Mouse (Mus musculus) right cerebral cortex, postnatal 14 days (tissue): Measurements from ENCODE around the gene Tsn.

Source experiments
- DNase-seq: peaks from one replicate; pipeline ENCODE4 v3.0.0; 2022

The Tsn gene

DNA sequence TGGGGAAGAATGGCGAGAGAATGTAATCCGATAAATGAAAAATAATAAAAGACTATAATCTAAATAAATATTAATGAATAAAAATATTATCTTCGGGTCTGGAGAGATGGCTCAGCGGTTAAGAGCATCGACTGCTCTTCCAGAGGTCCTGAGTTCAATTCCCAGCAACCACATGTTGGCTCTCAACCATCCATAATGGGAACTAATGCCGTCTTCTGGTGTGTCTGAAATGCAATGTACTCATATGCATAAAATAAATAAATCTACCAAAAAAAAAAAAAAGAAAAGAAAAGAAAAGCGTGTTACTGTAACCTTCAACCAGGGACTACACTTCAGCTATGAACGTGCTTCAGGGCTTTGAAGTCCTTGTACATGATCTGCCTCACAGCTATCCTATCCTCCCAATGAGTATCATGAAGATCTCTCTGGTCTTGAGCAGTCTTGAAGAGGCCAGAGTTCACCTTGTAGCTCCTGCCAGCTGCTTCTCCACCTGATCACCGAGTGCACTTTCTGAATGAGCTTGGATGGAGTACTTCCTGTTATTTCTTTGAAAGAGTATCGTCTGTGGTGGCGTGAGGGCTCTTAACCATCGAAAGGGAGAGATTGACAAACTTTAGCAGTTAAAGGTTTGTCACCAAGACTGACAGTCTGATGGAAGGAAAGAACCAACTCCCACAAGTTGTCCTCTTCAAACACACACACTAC is at the start of gene Tsn:
TSS of gene Tsn (minus strand) at position 118 of the 705 bp plus-strand sequence.
- no peak for DNase-seq

DNA sequence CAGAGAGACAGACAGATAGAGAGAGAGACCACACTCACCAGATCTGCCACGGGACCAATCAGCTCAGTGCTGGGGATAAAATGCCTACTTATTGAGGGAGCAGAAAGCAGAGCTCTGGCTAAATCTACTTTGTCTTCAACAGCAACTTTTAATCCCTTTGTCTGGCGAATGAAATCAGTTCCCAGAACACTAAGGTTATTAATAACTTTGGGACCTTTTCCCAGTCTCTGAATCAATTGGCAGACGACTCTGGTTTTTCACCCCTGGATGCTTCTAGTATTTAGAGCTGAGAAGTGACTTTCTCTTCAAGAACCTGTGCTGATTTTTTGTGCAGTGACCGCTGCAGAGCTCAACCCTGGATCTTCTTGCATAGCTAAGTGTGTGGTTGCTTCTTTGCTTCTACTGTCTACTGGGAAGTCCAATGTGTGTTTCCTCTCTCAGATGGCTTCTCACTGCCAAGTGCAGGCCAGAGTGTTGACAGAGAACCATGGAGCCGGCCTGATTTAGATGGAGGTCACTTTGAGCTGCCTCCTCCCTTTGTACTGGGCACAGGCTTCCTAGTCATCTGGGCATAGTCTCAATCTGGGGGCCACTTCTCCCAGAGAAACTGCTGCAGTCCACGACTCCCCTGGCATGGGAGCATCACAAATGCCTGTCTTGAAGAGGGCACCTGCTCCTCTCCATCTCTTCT is 47.7 kb upstream of the Tsn start:
- no peak for DNase-seq

DNA sequence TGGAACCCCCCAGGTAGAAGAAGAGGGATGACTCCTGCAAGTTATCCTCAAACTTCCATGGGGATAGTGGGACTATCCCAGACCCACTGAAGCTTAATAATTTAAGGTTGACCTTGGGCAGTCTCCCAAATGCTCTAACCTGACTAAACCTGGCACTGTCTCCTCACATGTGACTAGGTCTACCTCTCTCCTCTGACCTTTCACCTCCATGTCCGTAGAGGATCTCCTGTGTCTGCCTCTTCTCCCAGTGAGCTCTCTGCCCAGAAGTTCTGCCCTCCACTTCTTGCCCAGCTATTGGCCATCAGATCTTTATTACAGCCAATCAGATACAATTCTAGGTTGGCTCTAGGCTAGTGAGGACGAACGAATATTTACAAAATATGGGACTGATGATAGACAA is 38.4 kb upstream of the Tsn start:
- DNase-seq = no peak

DNA sequence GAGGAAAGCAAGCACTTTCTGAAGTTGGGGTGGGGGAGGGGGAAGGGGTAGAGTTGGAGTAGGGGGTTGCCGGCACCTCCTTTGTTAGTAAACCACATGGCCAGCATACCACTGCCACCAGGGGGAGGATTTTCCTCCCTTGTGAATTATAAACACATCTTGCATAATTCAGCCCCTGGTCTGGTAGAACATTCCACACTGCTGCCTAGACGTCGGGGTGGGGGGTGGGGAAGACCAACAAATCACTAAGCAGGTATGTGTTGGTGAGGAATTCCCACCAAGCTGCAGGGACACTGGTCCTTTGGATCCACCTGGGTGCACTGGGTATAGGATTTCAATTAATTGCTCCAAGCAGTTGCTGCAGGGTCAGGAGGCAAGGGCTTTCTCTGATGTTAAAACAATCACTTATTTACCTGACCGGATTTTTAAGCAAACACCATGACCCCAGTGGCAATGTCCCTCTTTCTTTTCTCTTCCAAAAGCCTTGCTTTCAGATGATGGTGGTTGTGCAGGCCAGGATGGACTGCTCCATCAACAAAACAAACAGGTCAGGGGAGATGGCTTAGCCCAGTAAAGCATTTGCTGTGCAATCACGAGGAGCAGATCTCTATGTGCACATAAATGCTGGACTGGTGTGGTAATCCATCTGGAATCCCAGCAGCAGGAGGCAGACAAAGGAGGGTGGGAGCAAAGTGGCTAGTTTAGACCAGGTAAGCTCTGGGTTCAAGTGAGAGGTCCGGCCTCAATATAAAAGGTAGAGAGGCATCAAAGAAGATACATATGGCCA is 32.3 kb upstream of the Tsn start:
- DNase-seq = no peak

DNA sequence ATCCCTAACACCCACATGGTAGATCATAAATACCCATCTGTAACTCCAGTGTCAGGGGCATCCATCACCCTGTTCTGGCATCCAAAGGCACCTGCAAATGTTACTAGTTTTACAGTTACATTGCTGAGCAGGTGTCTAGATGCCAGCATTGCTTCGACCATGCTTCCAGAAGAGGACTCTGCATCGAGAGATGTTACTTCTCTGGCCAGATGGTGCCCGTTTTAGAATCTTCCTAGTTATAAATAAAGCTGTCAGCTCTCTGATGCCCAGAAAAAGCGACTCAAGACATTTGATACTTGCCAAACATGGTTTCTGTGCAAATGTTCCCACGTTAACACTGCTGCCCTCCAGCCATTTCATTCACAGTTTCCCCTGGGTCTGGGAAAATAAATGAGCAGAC is 26.4 kb upstream of the Tsn start:
- no peak for DNase-seq

DNA sequence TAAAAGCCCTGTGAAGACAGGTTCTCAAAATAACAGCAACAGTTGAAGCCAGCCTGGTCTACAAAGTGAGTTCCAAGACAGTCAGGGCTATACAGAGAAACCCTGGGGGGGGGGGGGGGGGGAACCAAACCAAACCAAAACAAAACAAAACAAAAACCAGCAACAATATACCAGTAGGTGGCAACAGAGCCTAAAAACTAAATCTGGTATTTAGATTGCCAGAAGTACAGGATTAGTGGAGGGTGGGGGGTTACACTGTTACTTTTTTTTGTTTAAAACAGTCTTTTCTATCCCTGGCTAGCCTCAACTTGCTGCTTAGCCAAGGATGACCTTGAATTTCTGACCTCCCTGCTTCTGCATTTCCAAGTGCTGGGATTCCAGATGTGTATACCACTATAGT is 24.3 kb upstream of the Tsn start:
- no peak for DNase-seq

DNA sequence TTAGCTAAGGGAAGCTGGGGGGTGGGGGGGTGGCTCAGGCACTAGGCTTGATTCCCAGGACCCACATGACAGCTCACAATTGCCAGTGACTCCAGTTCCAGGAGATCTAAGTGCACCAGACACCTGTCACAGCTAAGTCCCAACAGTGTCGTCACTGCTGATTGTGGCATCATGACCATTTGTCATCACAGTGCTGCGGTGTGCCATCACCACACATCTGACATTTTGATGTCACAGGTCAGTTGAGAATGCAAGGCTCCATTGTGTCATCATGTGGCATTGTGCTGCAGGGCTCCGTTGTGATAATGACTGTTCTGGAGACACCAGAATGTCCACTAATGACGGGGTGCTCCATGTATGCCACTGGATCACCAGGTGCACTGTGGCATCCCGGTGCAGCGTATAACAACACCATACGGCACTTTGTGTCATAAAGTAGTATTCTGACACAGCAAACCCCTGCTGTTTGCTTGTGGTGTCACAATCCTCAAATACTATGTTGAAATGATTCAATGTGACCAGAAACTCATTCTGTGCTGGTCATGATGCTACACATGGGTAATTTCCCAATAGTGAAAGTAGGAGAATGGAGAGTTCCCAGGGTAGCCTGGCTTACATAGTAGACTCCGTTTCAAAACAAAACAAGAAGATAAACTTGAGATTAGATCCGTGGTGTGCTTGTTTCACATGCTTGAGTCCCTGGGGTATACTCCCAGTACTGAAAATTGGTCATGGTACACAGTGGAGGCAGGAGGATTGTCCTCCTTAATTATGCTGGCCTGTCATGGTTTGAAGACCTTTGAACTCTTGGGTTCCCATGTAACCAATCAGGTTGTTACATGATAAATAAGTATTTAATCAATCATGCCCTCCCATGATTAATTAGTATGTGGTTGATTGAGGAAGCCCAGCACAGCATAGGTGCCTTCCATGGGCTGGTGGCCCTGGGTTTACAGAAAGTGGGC is 23.5 kb upstream of the Tsn start:
- no peak for DNase-seq

DNA sequence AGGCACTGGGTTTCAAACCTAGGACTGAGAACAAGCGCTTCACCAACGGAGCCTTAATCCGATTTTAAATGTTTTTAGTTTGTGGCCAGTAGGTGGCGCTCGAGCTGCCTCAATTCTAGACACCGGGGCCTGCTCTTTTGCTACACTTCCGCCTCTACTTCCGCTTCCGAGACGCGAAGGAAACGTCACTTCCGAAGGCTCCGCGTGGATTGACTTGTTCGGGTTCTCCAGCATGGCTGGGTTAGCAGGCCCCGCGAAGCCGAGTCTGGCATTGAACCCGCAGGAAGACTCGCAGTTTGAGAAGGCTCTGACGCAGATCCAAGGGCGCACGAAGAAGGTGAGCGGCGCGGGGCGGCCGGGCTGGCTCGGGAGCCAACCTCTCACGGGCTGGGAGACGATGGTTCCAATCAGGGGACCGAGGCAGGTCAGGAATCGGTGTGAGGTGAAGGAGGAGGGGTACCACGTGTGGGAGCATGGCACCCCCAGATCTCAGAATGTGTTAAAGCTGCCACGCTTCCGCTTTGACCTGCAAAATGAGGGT is 10.2 kb upstream of the Tsn start, which contains the start of gene Nifk:
TSS of gene Nifk (plus strand) at position 179 of the 541 bp plus-strand sequence.
- peak; percentile 93 for DNase-seq

DNA sequence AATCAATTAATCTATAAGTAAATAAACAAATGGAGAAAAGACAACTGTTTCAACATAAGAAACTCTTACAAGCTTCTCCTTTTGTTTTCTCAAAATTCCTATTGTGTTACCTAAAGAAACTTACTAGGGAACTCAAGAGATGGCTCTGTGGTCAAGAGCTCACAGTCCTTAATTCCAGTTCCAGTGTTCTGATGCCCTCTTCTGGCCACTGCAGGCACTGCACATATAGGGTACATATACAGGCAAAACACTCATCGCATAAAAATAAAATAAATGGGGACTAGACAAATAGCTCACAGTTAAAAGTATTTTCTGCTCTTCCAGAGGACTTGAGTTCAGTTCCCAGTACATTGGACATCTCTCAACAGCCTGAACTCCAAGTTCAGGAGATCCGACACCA is 9.2 kb upstream of the Tsn start:
- peak; percentile 27 for DNase-seq

DNA sequence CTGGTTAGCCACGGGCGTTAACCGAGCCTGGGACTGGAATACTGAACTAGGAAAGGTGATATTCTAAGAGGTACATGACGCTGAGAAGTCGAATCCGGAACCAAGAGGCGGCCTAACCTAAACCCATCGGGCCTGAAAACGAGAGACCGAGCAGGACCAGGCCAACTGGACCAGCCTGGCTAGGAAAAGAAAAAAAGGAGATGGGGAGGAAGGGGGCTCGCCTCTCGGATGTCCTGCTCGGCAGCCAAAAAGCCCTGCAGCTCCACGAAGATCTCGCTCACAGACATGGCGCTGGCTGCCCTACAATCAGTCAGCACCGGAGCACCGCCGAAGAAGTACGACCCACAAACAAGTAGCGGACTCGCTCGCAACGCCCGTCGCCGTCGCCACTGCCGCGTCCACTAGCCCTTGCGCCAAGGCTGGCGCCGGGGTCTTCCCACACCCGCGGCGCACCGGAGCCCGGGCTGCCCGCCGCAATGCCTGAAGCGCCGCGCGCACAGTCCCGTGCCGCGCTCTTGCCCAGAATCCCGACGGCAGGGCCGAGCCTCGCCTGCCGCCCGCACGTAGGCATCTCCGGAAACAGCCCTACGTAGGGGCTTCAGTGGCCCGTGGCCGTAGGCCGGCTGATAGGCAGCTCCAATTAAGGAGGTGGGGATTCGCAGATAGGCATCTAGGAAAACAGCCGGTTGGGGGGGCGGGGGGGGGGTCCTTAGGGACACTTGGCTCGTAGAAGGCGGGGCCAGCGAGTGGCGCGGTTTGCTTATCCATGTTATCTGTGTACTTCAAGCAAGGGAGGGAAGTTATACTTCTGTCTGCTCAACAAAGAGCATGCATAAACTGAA is 538 bp downstream of the Tsn start:
- DNase-seq = peak; percentile 89

DNA sequence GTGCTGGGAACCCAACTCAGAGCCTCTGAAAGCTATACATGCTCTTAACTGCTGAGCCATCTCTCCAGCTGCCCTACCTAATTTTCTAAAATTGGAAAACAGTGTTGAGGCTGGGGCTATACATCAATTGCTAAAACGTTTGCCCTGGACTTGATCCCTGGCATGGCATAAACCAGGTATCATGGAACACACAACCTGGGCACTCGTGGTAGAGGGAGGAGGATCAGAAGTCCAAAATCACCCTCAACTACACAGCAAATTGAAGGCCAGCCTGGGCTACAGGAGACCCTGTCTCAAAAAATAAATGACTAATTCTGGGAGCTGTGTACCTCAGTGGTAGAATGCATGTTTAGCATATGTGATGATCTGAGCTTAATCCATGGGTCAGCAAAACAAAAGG is 13.8 kb downstream of the Tsn start:
- no peak for DNase-seq

DNA sequence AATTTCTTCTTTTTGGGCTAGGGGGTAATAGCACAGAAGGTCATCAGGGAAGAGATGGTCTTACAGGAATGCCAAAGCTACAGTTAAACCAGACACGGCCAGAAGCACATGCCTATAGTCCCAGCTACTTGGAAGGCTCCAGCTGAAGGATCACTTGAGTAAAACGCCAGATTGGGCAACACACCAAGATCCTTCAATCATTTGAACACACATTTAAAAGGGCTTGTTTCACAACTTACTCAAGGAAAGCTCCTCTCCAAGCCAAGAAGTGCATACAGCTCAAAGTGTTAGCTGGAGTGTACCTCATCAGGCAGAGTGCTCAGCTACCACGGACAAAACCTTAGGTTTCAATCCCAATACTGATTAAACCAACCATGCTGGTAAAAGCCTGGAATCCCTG is 14.9 kb downstream of the Tsn start:
- no peak for DNase-seq

DNA sequence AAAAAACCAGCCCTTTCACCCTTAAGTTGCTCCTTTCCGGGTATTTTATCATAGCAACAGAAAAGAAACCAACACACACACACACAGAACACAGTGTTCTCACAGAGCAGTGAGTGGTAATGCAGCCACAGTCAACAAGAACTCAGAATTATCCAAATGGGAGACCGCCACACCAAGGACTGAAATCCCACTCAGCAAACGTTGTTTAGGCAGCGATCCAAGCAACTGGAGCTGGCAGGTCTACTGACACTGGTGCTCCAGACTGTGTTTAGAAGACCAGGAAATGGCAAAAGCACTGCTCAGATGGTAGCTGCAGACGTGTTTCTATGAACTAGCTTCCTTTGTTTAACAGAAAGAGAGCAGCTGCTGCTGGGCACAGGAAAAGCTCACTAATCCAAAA is 16.7 kb downstream of the Tsn start:
- no peak for DNase-seq

DNA sequence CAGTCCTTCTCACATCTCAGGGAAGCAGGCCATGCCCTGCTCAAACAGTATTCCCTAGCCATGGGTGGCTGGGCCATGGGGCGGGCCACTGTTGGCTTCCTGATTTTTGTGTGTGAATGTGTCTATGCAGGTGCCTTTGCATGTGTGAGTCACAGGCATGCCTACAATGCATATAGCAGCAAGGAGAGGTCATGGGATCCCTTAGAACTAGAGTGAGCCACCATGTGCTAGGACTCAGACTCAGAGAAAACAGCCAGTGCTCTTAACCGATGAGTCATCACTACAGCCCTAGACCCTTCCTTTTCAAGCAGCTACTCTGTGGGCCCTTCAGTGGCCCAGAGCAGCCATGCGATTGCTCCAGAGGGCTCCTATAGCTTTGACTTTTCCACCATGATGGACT is 17.3 kb downstream of the Tsn start:
- no peak for DNase-seq

DNA sequence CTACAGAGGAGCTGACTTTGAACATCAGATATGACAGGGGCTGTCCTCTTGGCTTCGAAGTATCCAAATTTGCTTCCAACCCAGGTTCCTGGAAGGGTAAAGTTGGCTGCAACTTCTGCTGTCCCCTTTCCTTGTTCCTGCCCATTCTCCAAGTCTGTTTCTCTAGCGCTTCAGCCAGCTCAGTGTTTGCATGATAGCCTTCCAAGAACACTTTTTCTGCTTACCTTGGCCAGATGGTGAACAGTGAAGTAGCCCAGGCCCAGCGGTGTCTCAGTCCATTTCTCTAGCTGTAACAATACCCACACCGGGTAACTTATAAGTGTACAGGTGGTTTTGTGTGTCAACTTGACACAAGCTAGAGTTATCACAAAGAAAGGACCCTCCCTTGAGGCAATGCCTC is 19.2 kb downstream of the Tsn start:
- DNase-seq = no peak

DNA sequence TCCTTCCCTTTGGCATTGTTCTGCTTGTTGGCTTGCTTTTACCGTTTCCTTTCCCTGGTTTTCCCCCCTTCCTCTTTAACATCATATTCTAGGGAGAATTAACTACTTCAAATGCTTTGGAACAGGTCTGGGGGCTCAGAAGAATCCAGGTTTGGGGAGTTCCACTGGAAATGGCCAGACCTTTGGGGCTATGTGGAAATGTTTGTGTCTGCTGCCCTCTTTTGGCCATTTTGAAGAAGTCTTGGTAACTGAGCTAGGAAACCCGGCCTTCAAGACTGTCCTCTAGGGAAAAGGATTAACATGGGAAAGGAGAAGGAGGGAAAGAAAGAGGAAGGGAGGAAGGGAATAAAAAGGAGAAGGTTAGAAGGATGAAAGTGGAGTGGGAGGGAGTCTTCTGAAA is 36.4 kb downstream of the Tsn start:
- DNase-seq = no peak

DNA sequence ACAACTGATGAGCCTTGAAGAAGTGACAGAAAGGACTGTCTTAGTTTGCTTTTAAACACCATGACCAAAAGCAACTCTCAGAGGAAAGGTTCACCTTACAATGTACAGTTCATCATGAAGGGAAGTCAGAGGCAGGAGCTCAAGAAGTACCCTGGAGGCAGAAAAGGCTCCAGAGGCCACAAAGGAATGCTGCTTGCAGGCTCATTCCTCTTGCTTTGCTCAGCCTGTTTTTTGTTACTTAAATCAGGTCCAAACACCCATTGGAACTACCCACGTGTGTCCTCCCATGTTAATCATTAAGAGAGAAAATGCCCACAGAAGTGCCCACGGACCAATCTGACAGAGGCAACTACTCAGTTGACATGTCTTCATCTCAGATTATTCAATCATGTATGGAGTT is 59.6 kb downstream of the Tsn start:
- no peak for DNase-seq
